Mouse (Mus musculus): Measurements from ENCODE around the gene Dennd2c. TPM values are rescaled to one million over a fixed set of nuclear protein-coding genes. Genes with fewer than 3 reads are reported as not detected.

Gene Dennd2c
- polyA plus RNA-seq, 2 experiments: 10.0 to 12.6 TPM

DNA sequence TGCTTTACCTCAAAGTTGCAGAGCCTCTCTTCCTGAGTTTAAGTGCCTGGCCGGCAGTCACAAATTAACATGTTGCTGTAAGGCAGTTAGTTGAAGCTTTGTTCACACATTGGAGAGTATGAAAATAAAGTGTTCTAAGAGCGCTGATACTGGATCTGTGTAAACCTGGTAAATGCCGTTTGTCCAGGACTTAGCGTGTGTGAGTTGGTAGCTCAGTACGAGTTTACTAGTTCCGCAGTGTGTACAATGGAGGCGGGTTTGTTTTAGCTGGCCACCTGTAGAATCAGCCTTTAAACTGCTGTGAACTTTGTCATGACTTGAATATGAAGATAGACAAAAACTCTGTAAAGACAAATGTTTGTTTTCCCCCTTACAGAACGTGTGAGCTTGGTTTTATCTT, 35.5 kb upstream of the Dennd2c start:
- ATAC-seq (ENCODE audit: low FRiP score, low read depth) (no peak), DNase-seq (ENCODE audit: low spot score) (no peak)
- no peak for TF ChIP-seq POLR2A (IDR thresholded peaks at IDR 0.05; ENCODE audit: borderline replicate concordance, extremely low read depth, insufficient read depth, insufficient read length)
- peaks cover 72% of the 10 kb centered on the region for H3K36me3 ChIP-seq (ENCODE audit: control insufficient read depth, insufficient read depth, low read length)
- H3K9me3 ChIP-seq (ENCODE audit: control insufficient read depth, low read length): no peaks in the 10 kb centered on the region
- no peak overlapping the region for H3K4me2 ChIP-seq (replicated peaks; ENCODE audit: low read depth, low read length, severe bottlenecking)
- H3K9ac ChIP-seq (ENCODE audit: low read depth, low read length, severe bottlenecking): no peak overlapping the region
- no peak overlapping the region for H3K27ac ChIP-seq (replicated peaks; ENCODE audit: low read depth, low read length)
- no peak overlapping the region for H3K4me3 ChIP-seq (replicated peaks; ENCODE audit: low read length)
- no peaks in the 10 kb centered on the region for H3K4me1 ChIP-seq (ENCODE audit: control insufficient read depth, insufficient read depth, low read length)
- H3K27me3 ChIP-seq (ENCODE audit: control insufficient read depth, insufficient read depth, low read length): no peaks in the 10 kb centered on the region
- WGBS: 93% methylated on average over 8 of the region's 8 CpGs

DNA sequence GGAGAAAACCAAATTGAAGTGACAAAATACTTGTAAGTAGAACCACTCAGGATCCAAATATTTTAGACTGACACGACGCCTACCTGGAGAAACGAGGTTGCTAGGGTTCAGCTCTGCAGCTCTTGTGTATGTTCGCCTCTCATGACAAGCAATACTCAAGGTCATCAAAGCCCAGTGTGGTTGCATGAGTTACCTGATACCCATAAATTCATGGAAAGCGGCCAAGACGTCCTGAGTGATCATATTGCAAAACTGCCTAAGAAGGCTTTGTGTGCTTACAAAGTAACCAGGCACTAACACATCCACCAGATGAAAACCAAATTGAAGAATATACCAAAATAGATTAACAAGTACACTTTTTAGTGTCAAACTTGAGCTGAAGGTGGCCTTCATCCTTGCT, 33.4 kb upstream of the Dennd2c start:
- 81% methylated on average over 6 of the region's 6 CpGs for WGBS
- H3K27me3 ChIP-seq (ENCODE audit: control insufficient read depth, insufficient read depth, low read length): no peaks in the 10 kb centered on the region
- DNase-seq (ENCODE audit: low spot score) (no peak), ATAC-seq (ENCODE audit: low FRiP score, low read depth) (no peak)
- H3K4me1 ChIP-seq (ENCODE audit: control insufficient read depth, insufficient read depth, low read length): no peaks in the 10 kb centered on the region
- no peak for TF ChIP-seq POLR2A (IDR thresholded peaks at IDR 0.05; ENCODE audit: borderline replicate concordance, extremely low read depth, insufficient read depth, insufficient read length)
- H3K4me3 ChIP-seq (replicated peaks; ENCODE audit: low read length): no peak overlapping the region
- no peaks in the 10 kb centered on the region for H3K9me3 ChIP-seq (ENCODE audit: control insufficient read depth, low read length)
- H3K36me3 ChIP-seq (ENCODE audit: control insufficient read depth, insufficient read depth, low read length): peaks cover 52% of the 10 kb centered on the region
- no peak overlapping the region for H3K4me2 ChIP-seq (replicated peaks; ENCODE audit: low read depth, low read length, severe bottlenecking)
- no peak overlapping the region for H3K27ac ChIP-seq (replicated peaks; ENCODE audit: low read depth, low read length)
- H3K9ac ChIP-seq (ENCODE audit: low read depth, low read length, severe bottlenecking): no peak overlapping the region

DNA sequence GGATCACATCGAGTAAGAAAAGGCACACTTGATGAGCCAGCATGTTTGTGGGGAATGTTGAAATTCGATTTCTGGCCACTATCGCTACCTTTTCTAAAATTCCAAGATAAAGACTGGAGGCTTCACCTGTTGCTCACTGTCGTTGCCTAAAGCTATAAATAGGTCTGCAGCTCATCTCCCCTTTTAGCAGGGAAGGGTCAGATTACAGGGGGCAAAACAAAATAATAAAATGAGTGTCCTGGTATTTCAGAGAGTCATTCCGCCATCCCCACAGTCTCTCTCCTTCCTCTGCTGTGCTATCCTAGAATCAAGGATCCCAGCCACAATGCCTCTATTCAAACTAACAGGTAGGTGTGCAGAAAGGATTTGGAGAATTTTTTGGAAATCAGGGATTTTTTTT, 28.6 kb upstream of the Dennd2c start, which contains the start of gene Ampd1:
TSS of gene Ampd1 (plus strand) at position 244 of the 400 bp plus-strand sequence.
- 63% methylated on average over 5 of the region's 5 CpGs for WGBS
- no peak for DNase-seq (ENCODE audit: low spot score)
- no peak for ATAC-seq (ENCODE audit: low FRiP score, low read depth)
- Histone ChIP-seq H3K9ac (ENCODE audit: low read depth, low read length, severe bottlenecking) (no peak within 1 kb of the TSS), H3K4me3 (replicated peaks; ENCODE audit: low read length) (no peak within 1 kb of the TSS), H3K4me1 (ENCODE audit: control insufficient read depth, insufficient read depth, low read length) (no peaks in the 10 kb centered on the region), H3K4me2 (replicated peaks; ENCODE audit: low read depth, low read length, severe bottlenecking) (no peak within 1 kb of the TSS), H3K27ac (replicated peaks; ENCODE audit: low read depth, low read length) (no peak within 1 kb of the TSS), H3K36me3 (ENCODE audit: control insufficient read depth, insufficient read depth, low read length) (peaks cover 8% of the 10 kb centered on the region), H3K9me3 (ENCODE audit: control insufficient read depth, low read length) (no peaks in the 10 kb centered on the region), H3K27me3 (ENCODE audit: control insufficient read depth, insufficient read depth, low read length) (no peaks in the 10 kb centered on the region)
- no peak for TF ChIP-seq POLR2A (IDR thresholded peaks at IDR 0.05; ENCODE audit: borderline replicate concordance, extremely low read depth, insufficient read depth, insufficient read length)

- H3K4me3 ChIP-seq (replicated peaks; ENCODE audit: low read length): no peak overlapping the region
- H3K27ac ChIP-seq (replicated peaks; ENCODE audit: low read depth, low read length): no peak overlapping the region
- H3K9me3 ChIP-seq (ENCODE audit: control insufficient read depth, low read length): no peaks in the 10 kb centered on the region
- no peak for TF ChIP-seq POLR2A (IDR thresholded peaks at IDR 0.05; ENCODE audit: borderline replicate concordance, extremely low read depth, insufficient read depth, insufficient read length)
- no peak overlapping the region for H3K4me2 ChIP-seq (replicated peaks; ENCODE audit: low read depth, low read length, severe bottlenecking)
- no peak for DNase-seq (ENCODE audit: low spot score)
- WGBS: 84% methylated on average over 9 of the region's 9 CpGs
- H3K9ac ChIP-seq (ENCODE audit: low read depth, low read length, severe bottlenecking): no peak overlapping the region
- no peak for ATAC-seq (ENCODE audit: low FRiP score, low read depth)
- no peaks in the 10 kb centered on the region for H3K36me3 ChIP-seq (ENCODE audit: control insufficient read depth, insufficient read depth, low read length)
- no peaks in the 10 kb centered on the region for H3K27me3 ChIP-seq (ENCODE audit: control insufficient read depth, insufficient read depth, low read length)
- no peaks in the 10 kb centered on the region for H3K4me1 ChIP-seq (ENCODE audit: control insufficient read depth, insufficient read depth, low read length)
These were observed 26.5 kb upstream of the Dennd2c start for GRCm38 (mm10) chr3:103075871-103076270.

GRCm38 (mm10) chr3:103076476-103076875, 25.9 kb upstream of the Dennd2c start:
- DNase-seq (ENCODE audit: low spot score) (no peak), ATAC-seq (ENCODE audit: low FRiP score, low read depth) (no peak)
- Histone ChIP-seq H3K9ac (ENCODE audit: low read depth, low read length, severe bottlenecking) (no peak overlapping the region), H3K27me3 (ENCODE audit: control insufficient read depth, insufficient read depth, low read length) (no peaks in the 10 kb centered on the region), H3K4me2 (replicated peaks; ENCODE audit: low read depth, low read length, severe bottlenecking) (no peak overlapping the region), H3K27ac (replicated peaks; ENCODE audit: low read depth, low read length) (no peak overlapping the region), H3K4me3 (replicated peaks; ENCODE audit: low read length) (no peak overlapping the region), H3K36me3 (ENCODE audit: control insufficient read depth, insufficient read depth, low read length) (no peaks in the 10 kb centered on the region), H3K9me3 (ENCODE audit: control insufficient read depth, low read length) (no peaks in the 10 kb centered on the region), H3K4me1 (ENCODE audit: control insufficient read depth, insufficient read depth, low read length) (no peaks in the 10 kb centered on the region)
- TF ChIP-seq POLR2A (IDR thresholded peaks at IDR 0.05; ENCODE audit: borderline replicate concordance, extremely low read depth, insufficient read depth, insufficient read length): no peak
- 86% methylated on average over 9 of the region's 9 CpGs for WGBS

DNA sequence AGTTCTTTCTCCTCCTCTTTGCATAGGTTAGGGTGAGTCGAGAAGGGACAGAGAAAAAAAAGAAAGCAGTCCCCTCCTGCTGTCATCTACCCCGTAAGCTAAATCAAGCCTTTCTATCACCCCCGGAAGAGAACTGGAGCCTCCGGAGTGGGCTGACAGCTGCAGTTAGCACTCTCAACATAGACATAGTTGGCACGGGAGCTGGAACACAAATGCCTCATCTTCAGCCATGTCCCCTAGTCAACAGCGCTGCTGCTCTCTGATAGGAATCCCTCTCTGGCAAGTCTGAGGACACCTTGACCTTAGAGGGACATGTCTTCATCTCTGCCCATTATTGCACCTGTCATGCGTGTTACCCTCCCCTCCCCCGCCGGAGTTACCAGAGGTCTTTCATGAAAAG, 23.1 kb upstream of the Dennd2c start:
- 88% methylated on average over 9 of the region's 9 CpGs for WGBS
- ATAC-seq (ENCODE audit: low FRiP score, low read depth) (no peak; the same call in 1 of the 2 replicates), DNase-seq (ENCODE audit: low spot score) (no peak)
- no peak overlapping the region for H3K4me2 ChIP-seq (replicated peaks; ENCODE audit: low read depth, low read length, severe bottlenecking)
- no peaks in the 10 kb centered on the region for H3K36me3 ChIP-seq (ENCODE audit: control insufficient read depth, insufficient read depth, low read length)
- H3K4me1 ChIP-seq (ENCODE audit: control insufficient read depth, insufficient read depth, low read length): no peaks in the 10 kb centered on the region
- no peaks in the 10 kb centered on the region for H3K27me3 ChIP-seq (ENCODE audit: control insufficient read depth, insufficient read depth, low read length)
- no peak overlapping the region for H3K9ac ChIP-seq (ENCODE audit: low read depth, low read length, severe bottlenecking)
- H3K4me3 ChIP-seq (replicated peaks; ENCODE audit: low read length): no peak overlapping the region
- no peaks in the 10 kb centered on the region for H3K9me3 ChIP-seq (ENCODE audit: control insufficient read depth, low read length)
- H3K27ac ChIP-seq (replicated peaks; ENCODE audit: low read depth, low read length): no peak overlapping the region
- TF ChIP-seq POLR2A (IDR thresholded peaks at IDR 0.05; ENCODE audit: borderline replicate concordance, extremely low read depth, insufficient read depth, insufficient read length): no peak

Measured in limb, embryonic 14.5 days (tissue).